Mouse (Mus musculus): ENCODE measurements around the gene Slc5a2. TPM values are rescaled to one million over a fixed set of nuclear protein-coding genes. Genes with fewer than 3 reads are reported as not detected.

Slc5a2 gene
- polyA plus RNA-seq, 1 experiment from 2014 or later: 0.36 TPM

DNA sequence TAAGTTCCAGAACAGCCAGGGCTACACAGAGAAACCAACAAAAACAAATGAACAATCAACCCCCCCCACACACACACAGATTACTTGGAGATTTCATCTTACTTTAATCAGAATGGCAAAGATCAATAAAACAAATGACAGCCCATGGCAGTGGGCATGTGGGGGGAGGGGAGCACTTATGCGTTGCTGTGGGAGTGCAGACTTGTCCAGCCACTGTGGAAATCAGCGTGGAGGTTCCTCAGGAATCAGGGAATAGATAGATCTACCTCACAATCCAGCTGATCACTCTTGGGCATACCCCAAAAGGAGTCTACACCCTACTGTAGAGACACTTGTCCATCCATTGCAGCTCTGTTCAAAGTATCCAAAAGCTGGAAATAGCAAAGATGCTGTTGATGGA lies 10.5 kb upstream of the Slc5a2 start:
- H3K4me2 ChIP-seq (replicated peaks): no peak overlapping the region
- H3K27ac ChIP-seq: no peak overlapping the region
- peaks cover 21% of the 10 kb centered on the region for H3K4me1 ChIP-seq
- H3K27me3 ChIP-seq: no peaks in the 10 kb centered on the region; the same call in 1 of the 2 replicates
- ATAC-seq (ENCODE audit: low FRiP score, low read depth): no peak
- H3K9ac ChIP-seq: no peak overlapping the region
- no peaks in the 10 kb centered on the region for H3K9me3 ChIP-seq
- WGBS: 70% methylated on average over 2 of the region's 2 CpGs
- peaks cover 16% of the 10 kb centered on the region for H3K36me3 ChIP-seq
- no peak overlapping the region for H3K4me3 ChIP-seq

DNA sequence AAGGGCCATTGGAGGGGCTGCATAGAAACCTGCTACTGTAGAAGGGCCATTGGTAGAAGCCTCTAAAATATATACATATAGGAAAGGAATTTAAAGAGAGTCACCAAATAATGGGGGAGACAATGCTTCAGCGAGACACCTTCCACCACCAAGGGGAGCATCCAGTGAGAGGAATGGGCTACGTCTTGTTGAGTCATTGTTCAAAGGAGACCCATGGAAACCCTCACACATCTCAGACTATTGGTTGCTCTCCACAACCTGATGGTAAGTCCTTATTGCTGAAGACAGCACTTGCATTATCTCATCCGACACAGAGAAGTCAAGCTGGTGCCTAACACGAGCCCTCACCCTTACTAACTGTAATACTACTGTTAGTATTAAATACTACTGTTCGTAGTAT lies 9.7 kb upstream of the Slc5a2 start:
- no peak overlapping the region for H3K4me2 ChIP-seq (replicated peaks)
- no peak overlapping the region for H3K27ac ChIP-seq
- no peak for ATAC-seq (ENCODE audit: low FRiP score, low read depth)
- H3K4me3 ChIP-seq: no peak overlapping the region
- 90% methylated on average over 5 of the region's 5 CpGs for WGBS
- H3K27me3 ChIP-seq: no peaks in the 10 kb centered on the region; the same call in 1 of the 2 replicates
- H3K9me3 ChIP-seq: no peaks in the 10 kb centered on the region
- H3K4me1 ChIP-seq: peaks cover 21% of the 10 kb centered on the region
- H3K9ac ChIP-seq: no peak overlapping the region
- peaks cover 9% of the 10 kb centered on the region; the same call in 1 of the 2 replicates for H3K36me3 ChIP-seq

- WGBS: 64% methylated on average over 5 of the region's 5 CpGs
- Histone ChIP-seq H3K4me2 (replicated peaks) (no peak overlapping the region), H3K27ac (no peak overlapping the region), H3K9ac (no peak overlapping the region), H3K4me1 (peaks cover 17% of the 10 kb centered on the region), H3K4me3 (no peak overlapping the region), H3K9me3 (no peaks in the 10 kb centered on the region), H3K36me3 (peaks cover 9% of the 10 kb centered on the region; the same call in 1 of the 2 replicates), H3K27me3 (no peaks in the 10 kb centered on the region; the same call in 1 of the 2 replicates)
- no peak for ATAC-seq (ENCODE audit: low FRiP score, low read depth)
Measured at GRCm38 (mm10) chr7:128256783-128257334, 8.6 kb upstream of the Slc5a2 start.

- WGBS: 74% methylated on average over 5 of the region's 5 CpGs
- no peak overlapping the region for H3K27ac ChIP-seq
- H3K4me3 ChIP-seq: no peak overlapping the region
- H3K27me3 ChIP-seq: no peaks in the 10 kb centered on the region
- no peaks in the 10 kb centered on the region for H3K9me3 ChIP-seq
- H3K4me2 ChIP-seq (replicated peaks): no peak overlapping the region
- H3K36me3 ChIP-seq: peaks cover 9% of the 10 kb centered on the region
- ATAC-seq (ENCODE audit: low FRiP score, low read depth): no peak
- no peak overlapping the region for H3K9ac ChIP-seq
- H3K4me1 ChIP-seq: no peaks in the 10 kb centered on the region
Measured at GRCm38 (mm10) chr7:128266056-128266455, 599 bp downstream of the Slc5a2 start.

DNA sequence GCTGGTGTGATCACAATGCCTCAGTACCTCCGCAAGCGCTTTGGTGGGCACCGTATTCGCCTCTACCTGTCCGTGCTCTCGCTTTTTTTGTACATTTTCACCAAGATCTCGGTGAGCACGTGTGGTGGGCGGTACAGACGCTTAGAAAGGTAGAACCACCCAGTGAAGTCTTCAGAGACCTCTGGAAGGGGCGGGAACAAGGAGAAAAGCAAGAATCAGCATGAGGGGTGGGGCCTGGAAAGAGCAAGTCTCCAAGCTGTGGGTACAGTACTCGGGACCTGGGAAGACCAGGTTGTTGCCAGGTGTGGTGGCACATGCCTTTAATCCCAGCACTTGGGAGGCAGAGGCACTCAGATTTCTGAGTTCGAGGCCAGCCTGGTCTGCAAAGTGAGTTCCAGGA lies 1.9 kb downstream of the Slc5a2 start:
- Histone ChIP-seq H3K27me3 (no peaks in the 10 kb centered on the region), H3K9me3 (no peaks in the 10 kb centered on the region), H3K4me3 (no peak overlapping the region), H3K4me2 (replicated peaks) (no peak overlapping the region), H3K4me1 (no peaks in the 10 kb centered on the region), H3K9ac (no peak overlapping the region), H3K27ac (no peak overlapping the region), H3K36me3 (peaks cover 22% of the 10 kb centered on the region)
- no peak for ATAC-seq (ENCODE audit: low FRiP score, low read depth)
- WGBS: 61% methylated on average over 13 of the region's 13 CpGs

GRCm38 (mm10) chr7:128267813-128268212 lies 2.4 kb downstream of the Slc5a2 start:
- no peak overlapping the region for H3K27ac ChIP-seq
- peaks cover 26% of the 10 kb centered on the region for H3K36me3 ChIP-seq
- H3K4me1 ChIP-seq: no peaks in the 10 kb centered on the region
- ATAC-seq (ENCODE audit: low FRiP score, low read depth): no peak
- H3K9me3 ChIP-seq: no peaks in the 10 kb centered on the region
- H3K9ac ChIP-seq: no peak overlapping the region
- H3K4me2 ChIP-seq (replicated peaks): no peak overlapping the region
- no peak overlapping the region for H3K4me3 ChIP-seq
- H3K27me3 ChIP-seq: no peaks in the 10 kb centered on the region
- 68% methylated on average over 7 of the region's 7 CpGs for WGBS

DNA sequence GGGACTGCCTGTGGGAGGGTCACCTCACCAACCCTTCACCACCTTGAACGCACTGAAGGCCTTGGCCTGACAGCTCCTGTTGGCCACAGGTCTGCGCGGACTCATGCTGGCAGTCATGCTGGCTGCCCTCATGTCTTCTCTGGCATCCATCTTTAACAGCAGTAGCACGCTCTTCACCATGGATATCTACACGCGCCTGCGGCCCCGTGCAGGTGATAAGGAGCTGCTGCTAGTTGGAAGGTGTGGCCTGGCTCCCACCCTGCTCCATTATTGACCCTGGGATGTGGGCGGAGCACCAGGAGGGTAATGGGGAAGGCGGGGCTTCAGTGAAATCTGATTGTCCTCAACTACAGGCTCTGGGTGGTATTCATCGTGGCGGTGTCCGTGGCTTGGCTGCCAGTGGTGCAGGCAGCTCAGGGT lies 5.0 kb downstream of the Slc5a2 start:
- Histone ChIP-seq H3K9ac (no peak overlapping the region), H3K4me1 (no peaks in the 10 kb centered on the region), H3K36me3 (peaks cover 53% of the 10 kb centered on the region), H3K4me3 (no peak overlapping the region), H3K27me3 (no peaks in the 10 kb centered on the region), H3K27ac (no peak overlapping the region), H3K4me2 (replicated peaks) (no peak overlapping the region), H3K9me3 (no peaks in the 10 kb centered on the region)
- ATAC-seq (ENCODE audit: low FRiP score, low read depth): no peak
- 52% methylated on average over 13 of the region's 13 CpGs for WGBS

- 95% methylated on average over 8 of the region's 9 CpGs for WGBS
- no peak for ATAC-seq (ENCODE audit: low FRiP score, low read depth)
- peaks cover 63% of the 10 kb centered on the region for H3K36me3 ChIP-seq
- H3K27me3 ChIP-seq: no peaks in the 10 kb centered on the region
- H3K4me3 ChIP-seq: no peak overlapping the region
- no peak overlapping the region for H3K4me2 ChIP-seq (replicated peaks)
- H3K4me1 ChIP-seq: no peaks in the 10 kb centered on the region
- no peak overlapping the region for H3K27ac ChIP-seq
- H3K9ac ChIP-seq: no peak overlapping the region
- no peaks in the 10 kb centered on the region for H3K9me3 ChIP-seq
Measured at GRCm38 (mm10) chr7:128271496-128271895, 6.0 kb downstream of the Slc5a2 start.

DNA sequence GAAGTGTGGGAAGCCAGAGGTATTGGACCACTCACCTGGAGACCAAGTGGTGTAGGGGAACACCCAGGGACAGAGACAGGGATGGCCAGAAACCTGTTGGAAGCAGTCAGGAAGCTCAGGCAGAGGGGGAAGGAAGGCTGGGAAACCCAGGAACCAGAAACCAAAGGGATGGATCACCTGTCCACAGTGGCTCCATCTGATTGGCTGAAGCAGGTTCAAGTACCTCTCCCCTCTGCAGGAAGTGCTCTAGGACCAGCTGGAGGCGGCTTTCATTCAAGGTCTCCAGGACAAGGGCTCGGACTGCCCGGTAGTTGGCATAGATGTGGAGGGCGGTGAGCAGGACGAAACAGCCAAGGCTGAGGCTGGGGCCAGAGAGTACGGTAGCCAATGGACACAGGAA lies 10.6 kb downstream of the Slc5a2 start:
- H3K9me3 ChIP-seq: no peaks in the 10 kb centered on the region
- H3K9ac ChIP-seq: no peak overlapping the region
- WGBS: 93% methylated on average over 6 of the region's 6 CpGs
- ATAC-seq (ENCODE audit: low FRiP score, low read depth): no peak
- H3K36me3 ChIP-seq: peaks cover 92% of the 10 kb centered on the region
- H3K27me3 ChIP-seq: no peaks in the 10 kb centered on the region
- H3K4me1 ChIP-seq: no peaks in the 10 kb centered on the region
- H3K4me2 ChIP-seq (replicated peaks): no peak overlapping the region
- no peak overlapping the region for H3K4me3 ChIP-seq
- no peak overlapping the region for H3K27ac ChIP-seq

DNA sequence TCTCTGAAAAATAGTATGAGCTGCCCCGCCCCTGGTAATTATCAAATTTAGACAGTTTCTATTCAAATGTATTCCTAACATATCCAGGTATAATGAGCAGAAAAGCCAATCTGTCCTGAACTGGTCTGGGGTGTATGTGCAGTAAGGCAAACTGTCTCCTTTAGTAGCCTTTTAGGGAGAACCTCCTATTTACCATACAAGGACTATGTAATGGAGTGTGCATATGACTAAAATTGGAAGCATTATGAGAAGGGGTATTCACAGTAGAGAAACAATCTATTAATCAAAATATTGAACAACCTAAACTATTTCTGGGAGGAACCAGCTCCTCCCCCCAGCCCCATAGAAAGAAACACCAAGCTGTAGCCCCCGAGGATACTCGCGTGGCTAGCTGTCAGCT lies 14.3 kb downstream of the Slc5a2 start:
- no peaks in the 10 kb centered on the region for H3K9me3 ChIP-seq
- H3K4me3 ChIP-seq: no peak overlapping the region
- H3K27me3 ChIP-seq: no peaks in the 10 kb centered on the region
- WGBS: 93% methylated on average over 4 of the region's 4 CpGs
- peaks cover 8% of the 10 kb centered on the region for H3K4me1 ChIP-seq
- H3K4me2 ChIP-seq (replicated peaks): no peak overlapping the region
- H3K36me3 ChIP-seq: peaks cover 58% of the 10 kb centered on the region
- ATAC-seq (ENCODE audit: low FRiP score, low read depth): no peak
- H3K27ac ChIP-seq: no peak overlapping the region
- no peak overlapping the region for H3K9ac ChIP-seq

DNA sequence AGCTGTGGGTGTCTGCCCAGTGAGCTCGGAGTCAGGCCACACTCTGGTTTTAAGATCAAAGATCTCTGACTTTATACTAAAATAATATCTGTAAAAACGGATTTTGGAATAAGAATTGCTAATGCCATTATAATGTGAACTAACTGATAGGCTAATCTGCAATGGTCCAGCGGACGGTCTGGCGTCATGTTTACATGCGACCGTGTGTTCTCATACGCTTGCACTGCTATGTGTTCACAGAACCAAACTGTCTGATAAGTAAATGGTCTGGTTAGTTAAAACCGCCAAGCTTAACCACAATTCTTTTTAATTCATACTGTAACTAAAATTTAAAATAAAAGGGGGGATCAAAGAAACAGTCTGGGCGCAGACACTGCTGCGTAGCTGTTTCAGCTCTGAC lies 16.3 kb downstream of the Slc5a2 start:
- peaks cover 46% of the 10 kb centered on the region for H3K36me3 ChIP-seq
- no peak for ATAC-seq (ENCODE audit: low FRiP score, low read depth)
- peaks cover 8% of the 10 kb centered on the region for H3K4me1 ChIP-seq
- no peaks in the 10 kb centered on the region for H3K27me3 ChIP-seq
- H3K27ac ChIP-seq: no peak overlapping the region
- H3K4me3 ChIP-seq: no peak overlapping the region
- H3K9me3 ChIP-seq: no peaks in the 10 kb centered on the region
- no peak overlapping the region for H3K9ac ChIP-seq
- 87% methylated on average over 11 of the region's 11 CpGs for WGBS
- no peak overlapping the region for H3K4me2 ChIP-seq (replicated peaks)

GRCm38 (mm10) chr7:128282532-128283244 lies 17.2 kb downstream of the Slc5a2 start:
- peaks cover 46% of the 10 kb centered on the region for H3K36me3 ChIP-seq
- H3K27ac ChIP-seq: no peak overlapping the region
- no peak overlapping the region for H3K4me3 ChIP-seq
- no peak overlapping the region for H3K9ac ChIP-seq
- H3K4me2 ChIP-seq (replicated peaks): no peak overlapping the region
- 13% methylated on average over 7 of the region's 7 CpGs for WGBS
- peaks cover 8% of the 10 kb centered on the region for H3K4me1 ChIP-seq
- H3K27me3 ChIP-seq: no peaks in the 10 kb centered on the region
- H3K9me3 ChIP-seq: no peaks in the 10 kb centered on the region
- ATAC-seq (ENCODE audit: low FRiP score, low read depth): no peak

- Histone ChIP-seq H3K9ac (no peak overlapping the region; the same call in 1 of the 2 replicates), H3K36me3 (peaks cover 49% of the 10 kb centered on the region), H3K27ac (no peak overlapping the region), H3K4me2 (replicated peaks) (no peak overlapping the region), H3K4me1 (peaks cover 12% of the 10 kb centered on the region), H3K4me3 (no peak overlapping the region), H3K27me3 (no peaks in the 10 kb centered on the region), H3K9me3 (no peaks in the 10 kb centered on the region)
- ATAC-seq (ENCODE audit: low FRiP score, low read depth): 0 out of 2 replicates have a peak, but pooled peaks have one; percentile 44
- 44% methylated on average over 5 of the region's 5 CpGs for WGBS
Measured at GRCm38 (mm10) chr7:128284047-128284446, 18.6 kb downstream of the Slc5a2 start.

Measured in limb, embryonic 13.5 days (tissue).